Mouse (Mus musculus) cerebellum, postnatal 4 days (tissue): ENCODE measurements around the gene Chrnb2.

ENCODE experiments used
- DNase-seq, 2 experiments: peaks; one replicate each; pipeline ENCODE4 v3.0.0; 2022; ENCODE audit warnings: low spot score in 2 of 2, mixed read lengths in 1 of 2

Chrnb2 gene

DNA sequence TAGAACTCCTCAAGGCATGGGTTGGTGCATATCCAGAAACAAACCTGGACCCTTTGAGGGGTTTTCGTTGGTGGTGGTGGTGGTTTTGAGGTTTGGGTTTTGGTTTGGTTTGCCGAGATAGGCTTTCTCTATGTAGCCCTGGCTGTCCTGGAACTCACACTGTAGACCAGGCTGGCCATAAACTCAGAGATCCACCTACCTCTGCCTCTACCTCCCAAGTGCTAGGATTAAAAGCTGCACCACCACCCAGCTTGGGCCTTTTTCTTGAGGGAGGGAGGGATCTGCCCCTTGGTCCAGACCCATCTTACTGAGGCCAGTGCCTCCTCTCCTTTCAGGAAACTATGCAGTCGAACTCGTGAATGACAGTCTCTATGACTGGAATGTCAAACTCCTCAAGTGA, 15.7 kb upstream of the Chrnb2 start:
- no peak for DNase-seq

DNA sequence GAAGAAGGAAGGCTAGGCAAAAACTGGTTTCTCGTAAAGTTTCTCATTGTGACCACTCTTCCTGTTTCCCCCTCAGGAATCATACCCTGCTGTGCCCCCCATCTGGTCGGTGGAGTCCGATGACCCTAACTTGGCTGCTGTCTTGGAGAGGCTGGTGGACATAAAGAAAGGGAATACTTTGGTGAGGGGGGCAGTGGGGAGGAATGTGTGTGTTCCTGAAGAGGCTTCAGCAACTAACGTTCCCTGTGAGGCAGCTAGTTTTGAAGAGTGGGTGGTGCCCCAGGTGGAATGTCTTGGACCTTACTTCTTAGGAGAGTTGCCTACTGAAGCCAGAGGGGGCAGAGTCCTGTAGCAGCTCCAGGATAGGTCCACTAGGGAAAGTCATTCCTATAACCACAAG, 11.6 kb upstream of the Chrnb2 start:
- DNase-seq: no peak

DNA sequence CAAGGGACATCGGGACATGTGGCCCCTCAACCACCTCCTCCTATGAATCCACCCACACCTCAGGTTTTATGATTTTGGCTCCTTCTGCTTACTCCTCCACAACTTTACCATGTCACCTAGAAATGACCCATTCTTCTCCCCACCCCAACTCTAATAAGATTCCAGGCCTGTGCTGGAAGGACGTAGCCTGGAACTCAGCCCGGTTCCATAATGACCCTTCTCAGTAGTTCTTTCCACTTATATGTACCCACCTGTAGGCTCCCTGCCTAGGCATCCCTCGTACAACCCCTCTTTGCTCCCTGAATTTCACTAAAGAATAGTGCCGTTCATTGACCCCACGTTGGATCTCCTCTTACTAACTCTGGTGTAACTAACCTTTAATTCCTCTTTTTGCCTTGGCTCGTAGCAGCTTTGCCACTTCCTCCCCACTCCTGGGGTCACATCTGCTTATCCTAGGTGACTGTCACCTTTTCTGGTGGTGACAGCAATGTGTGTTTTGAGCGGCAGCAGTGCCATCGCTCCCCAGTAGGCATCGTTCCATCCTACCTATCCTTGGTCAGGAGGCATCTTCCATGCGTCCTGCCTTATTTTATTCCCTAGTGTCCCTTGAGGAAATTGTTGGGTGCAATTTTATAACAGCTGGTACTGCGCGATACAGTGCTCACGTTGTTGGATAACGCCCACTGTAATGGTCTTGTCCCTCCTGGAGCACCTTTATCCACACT, 10.0 kb upstream of the Chrnb2 start:
- DNase-seq: no peak

DNA sequence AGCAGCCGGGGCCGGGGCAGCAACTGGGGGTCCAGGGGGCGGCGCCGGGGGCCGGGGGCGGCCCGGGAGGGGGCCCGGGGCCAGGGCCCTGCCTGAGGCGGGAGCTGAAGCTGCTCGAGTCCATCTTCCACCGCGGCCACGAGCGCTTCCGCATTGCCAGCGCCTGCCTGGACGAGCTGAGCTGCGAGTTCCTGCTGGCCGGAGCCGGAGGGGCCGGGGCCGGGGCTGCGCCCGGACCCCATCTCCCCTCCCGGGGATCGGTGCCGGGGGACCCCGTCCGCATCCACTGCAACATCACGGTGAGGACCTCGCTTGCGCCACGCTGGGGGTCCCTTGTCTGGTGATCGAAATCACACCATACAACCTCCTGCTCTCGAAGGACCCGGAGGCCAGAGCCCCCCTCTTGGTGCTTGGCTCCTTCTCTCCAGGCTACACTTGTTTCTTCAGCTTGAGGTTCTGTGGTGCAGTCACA, 9.3 kb upstream of the Chrnb2 start:
- DNase-seq: no peak

DNA sequence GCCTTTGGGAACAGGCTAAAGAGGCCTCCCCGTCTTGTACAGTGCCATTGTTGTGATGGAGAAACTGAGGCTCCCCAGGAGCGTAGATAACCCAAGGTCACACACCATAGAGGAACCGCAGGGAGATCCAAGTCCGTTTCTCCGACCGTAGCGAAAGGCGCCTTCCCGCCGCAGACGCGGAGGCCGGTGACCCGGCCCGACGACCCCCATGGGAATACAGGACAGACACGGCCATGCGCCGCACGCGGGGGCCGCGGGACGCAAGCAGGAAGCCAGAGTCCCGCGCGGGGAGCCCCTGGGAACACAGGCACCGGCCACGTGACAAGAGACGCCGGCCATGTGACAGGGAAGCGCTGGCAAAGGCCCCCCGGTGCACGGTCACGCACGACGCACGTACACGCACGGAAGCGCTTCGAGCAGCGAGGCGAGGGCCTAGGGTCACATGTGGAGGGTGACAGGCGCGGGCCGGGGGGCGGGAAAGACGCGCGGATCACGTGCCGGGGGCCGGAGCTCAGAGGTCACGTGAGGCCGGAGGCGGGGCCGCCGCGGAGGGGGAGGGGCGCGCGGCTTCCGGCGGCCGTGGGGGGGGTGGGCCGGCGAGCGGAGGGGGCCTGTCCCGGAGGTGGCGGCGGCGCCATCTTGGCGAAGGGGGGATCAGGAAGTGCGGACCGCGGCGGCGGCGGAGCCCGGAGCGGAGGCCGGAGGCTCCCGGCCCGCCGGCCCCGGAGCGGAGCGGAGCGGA, 8.7 kb upstream of the Chrnb2 start, which contains the start of gene Ube2q1:
Gene Ube2q1, plus strand, starts transcription at position 649 of the 742 bp plus-strand sequence.
- peak; percentile 97 for DNase-seq

DNA sequence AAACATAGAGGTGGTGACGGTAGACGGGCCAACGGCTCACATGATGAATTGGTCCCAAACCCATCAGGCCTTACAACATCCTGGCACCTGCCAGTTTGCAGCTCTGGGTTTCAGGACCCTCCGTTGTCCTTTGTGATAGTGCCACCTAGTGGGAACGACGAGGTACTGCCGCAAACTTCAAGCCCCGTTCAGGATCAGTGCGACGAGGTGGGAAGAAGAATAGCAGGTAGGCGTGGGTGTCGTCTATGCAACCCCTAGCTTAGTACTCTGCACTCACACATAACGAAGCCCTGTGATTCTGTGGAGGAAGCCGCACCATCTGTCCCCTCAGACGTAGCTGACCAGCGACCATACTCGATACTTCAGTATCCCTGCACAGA, 8.1 kb upstream of the Chrnb2 start:
- peak; percentile 72 to 90 for DNase-seq

DNA sequence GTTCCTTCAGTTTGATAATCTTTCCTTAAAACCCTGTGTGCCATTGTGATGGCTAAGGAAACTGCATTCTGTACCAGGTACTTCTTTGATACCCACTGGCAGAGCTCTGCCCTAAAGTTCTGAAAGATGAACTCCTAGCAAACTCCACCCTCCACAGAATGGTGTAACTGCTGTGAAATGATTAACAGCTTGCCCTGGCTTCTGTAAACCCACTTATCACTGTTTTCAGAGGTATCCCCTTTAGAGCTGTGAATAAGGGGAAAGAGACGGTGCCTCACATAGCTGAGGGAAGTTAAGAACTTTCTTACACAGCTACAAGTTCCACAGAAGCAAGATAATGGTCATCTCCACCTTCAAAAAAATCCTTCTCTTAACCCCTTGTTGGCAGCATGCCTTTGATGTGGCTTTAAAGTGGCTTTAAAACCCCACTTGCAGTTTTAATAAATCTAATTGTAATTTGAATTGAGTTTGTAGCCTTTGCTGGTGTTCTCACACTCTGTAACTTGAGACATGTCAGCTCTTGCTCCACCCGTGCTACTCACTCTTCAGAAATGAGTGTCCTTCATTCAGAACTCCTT, 6.1 kb upstream of the Chrnb2 start:
- DNase-seq: no peak

DNA sequence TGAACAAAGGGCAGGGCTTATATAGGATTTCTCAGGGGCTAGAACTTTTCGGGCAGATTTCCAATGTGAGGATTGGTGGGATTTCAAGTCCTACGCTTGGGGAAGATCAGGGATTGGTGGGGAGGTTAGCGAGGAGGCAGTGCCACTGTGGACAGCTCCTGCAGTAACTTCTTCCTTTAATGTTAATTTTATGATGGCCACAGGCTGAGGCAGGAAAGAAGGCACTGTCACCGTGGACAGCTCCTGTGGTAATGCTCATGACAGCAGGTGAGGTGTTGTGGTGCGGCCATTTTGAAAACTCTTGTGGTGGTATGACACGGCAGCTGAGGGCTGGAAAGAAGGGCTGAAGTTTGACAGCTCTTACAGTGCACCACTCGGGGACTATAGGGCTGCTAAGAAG, 5.2 kb upstream of the Chrnb2 start:
- no peak for DNase-seq

DNA sequence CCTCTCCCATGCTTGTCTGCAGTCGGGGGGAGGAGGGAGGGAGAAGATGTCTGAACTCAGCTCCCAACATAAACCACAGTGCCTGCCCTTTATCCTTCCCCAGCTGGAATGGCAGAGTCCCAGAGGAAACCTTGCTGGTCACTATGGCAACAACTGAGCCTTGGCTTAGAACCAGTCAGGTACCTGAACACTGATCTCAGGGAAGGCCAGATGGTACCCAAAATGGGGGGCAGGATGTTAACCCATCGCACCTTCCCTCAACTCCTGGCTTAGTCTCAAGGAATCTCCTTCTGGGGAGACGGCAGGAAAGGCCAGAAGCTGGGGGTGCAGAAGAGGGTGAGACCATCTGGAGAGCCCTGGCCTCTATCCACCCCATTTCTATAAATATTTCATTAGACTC, 4.6 kb downstream of the Chrnb2 start:
- DNase-seq: no peak

DNA sequence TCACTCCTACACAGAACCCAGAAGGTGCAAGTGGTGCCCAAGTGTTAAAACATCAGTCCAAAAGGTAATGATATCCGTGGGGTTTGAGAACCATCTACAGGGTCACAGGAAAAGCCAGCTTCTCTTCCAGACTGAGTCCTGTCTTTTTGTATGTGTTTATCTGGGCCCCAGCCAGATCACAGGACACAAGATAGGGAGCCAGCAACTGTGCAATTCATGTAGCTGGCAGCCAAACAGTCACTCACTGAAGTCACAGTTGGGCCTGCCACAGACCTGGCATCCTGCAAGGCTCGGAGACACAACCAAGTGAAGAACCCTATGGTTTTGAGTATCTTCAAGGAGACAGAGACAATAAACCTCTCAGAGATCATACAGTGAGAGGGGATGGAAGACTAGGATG, 6.6 kb downstream of the Chrnb2 start:
- DNase-seq: no peak

DNA sequence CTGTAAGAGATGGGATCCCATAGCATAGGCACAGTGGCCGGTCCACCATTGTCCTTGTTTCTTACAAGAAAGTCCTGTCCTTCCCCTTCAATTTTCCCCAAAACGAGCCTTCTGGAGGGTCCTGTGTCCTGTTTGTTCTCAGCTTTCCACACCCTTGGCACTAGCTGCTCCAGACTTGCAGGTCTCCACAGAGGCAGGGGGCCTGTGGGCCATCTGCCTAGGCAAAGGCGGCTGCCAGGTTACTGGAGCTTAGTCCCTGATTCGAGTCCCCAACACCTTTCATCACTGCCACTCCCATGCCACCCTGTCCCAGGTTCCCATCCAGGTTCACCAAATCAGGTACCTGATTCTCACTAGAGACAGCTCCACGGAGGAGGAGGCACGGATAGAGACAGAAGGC, 9.1 kb downstream of the Chrnb2 start:
- DNase-seq: no peak

DNA sequence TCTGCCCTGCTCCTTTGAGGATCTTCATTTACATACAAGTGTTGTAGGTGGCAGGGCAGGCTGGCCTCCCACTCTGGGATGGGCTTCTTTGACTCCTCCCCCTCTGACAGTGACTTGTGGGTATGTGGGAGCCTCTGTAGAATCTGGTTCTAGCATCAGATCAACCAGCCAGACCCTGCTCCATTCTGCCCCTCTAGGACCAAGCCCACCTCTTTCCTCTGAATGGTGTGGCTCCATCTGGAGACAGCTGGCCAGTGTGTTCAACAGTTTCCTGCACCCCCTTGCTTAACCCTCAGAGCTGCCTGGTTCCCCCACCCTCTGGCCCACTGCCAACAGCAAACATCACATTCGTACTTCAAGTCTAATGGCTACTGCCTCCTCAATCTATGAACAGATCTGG, 12.1 kb downstream of the Chrnb2 start:
- no peak for DNase-seq

DNA sequence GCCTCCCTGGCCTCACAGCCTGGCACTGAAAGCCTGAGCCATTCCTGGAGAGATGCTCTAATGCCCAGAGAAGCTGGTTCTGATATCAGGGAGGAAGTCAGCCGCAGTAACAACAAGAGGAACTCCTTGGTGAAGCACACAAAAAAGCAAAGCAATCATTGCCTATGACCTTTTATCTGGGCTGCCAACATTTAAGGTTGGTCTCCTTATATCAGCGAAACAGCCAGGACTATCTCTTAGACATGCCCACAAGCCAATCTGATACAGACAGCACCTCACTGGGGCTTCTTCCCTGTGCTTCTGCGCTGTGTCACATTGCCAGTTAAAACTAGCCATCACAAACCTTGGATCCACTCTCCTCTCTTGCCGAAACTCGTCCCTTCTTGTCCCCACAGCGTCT, 25.9 kb downstream of the Chrnb2 start:
- DNase-seq: no peak

DNA sequence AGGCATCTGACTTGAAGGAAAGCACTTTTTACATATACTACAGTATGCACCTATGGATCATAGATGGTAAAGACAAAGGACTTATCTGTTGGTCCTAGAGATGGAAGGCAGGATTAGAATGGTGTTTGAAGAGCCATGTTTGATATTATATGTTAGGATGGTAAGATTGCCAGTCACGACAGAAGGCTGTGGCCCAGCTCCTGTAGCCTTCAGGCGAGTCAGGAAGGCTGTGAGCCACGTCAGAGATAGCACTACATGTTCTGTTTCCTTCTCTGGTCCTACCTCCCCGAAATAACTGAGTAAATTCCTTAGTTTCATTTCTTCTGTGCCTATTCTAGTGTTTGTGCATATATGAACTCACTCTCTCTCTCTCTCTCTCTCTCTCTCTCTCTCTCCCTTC, 32.3 kb downstream of the Chrnb2 start:
- no peak for DNase-seq

DNA sequence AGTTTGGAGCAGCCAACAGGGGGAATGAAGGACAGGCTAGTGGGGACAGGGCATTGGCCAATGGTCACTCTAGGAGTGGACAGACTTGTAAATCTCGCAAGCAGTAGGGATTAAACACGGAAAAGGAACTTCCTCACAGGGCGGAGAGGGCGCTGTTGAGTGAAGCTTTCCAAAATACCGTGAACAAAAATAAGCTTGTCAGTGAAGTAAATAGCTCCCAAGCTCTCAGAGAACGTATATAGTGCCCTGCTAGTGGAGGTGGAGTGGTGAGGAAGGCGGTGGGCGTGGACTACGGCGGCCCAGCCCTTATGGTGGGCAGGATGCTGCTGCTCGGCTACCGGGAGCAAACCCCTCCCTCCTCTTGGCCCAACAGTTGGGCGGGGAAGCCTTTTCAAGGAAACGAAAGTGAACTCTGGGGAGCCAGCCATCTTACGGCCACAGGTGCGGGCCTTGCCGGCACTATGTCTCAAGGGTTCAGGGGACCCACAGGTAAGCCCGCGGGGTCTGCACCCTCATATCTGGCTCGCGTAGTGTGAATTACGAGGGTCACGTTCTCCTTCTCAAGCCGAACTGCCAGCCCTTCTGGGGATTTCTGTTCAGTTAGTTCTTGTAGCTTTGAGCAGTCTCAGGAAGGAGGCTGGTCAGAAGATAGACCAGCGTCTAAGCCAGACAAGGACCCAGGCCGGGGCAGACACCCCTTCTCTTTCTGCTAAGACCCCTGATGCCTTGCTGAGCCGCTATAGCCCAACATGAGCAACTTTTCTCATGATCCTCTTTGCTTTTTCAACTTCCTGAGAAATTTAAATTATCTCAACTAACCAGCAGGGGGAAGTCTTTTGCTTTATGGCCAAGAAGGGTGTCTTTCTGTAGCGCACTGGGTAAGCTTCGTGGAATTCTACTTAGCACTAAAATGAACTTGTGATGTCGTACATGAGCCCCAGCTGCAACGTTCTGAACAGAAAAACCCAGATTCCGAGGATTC, 33.8 kb downstream of the Chrnb2 start:
- DNase-seq: peak in 1 of 2 experiments; percentile 31

DNA sequence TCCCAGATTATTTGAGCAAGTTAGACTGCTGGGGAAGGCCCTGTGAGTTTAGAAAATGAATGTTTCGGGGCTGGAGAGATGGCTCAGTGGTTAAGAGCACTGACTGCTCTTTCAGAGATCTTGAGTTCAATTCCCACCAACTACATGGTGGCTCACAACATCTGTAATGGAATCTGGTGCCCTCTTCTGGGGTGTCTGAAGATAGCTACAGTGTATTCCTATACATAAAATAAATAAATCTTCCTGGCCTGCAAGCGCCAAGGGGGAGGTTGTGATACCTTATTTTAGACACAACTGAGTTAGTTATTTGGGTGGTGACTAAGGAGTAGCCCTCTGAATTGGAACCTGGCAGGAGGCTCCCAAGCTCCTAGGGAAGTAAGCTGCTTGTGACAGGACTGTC, 35.6 kb downstream of the Chrnb2 start:
- DNase-seq: no peak

DNA sequence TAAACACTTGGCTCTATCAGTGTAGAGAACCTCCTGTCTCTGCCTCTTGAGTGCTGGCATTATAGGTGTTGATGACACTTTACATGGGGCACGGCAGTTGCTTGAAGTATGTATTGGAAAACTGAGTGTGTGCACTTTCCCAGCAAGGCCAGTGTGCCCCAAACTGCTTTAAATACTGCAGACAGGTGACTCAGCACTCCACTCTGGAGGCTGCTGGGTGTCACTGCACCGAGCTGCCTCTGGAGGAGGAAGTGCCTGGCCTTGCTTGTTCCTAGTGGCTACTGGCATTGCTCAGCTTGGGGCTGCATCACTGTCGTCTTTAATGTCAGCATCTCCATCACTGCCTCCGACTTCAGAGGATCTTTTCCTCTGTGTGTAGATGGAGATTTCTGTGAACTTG, 37.4 kb downstream of the Chrnb2 start:
- DNase-seq: peak in 1 of 2 experiments; percentile 32

DNA sequence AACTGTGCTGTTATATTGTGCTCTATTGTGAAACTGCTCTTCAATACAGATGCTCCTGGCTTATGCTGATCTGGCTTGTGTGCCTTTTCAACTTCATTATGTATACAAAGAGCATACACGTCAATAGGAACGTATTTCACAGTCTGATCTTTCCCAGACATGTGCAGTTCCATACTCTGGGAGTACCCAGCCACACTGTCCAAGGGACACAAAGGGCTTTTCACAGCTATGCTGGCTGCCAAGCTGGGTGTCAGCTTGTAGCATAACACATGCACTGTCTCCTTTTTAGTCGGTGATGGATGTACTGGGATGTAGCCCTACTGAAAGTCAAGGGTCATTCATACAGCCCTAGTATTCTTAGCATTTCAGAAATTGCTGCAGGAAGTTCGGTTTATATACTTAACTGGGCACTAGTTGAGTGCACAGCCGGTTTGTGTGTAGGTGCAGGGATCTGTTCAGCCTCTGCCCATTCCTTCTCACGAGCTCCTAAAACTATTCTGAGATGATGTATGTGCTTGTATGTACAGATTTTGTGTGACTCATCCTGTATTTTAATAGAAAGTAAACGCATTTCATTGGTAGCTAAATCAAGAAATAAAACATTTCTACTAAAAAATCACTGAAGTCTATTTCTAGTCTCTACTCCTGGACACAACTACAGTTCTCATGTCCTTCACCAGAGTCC, 40.9 kb downstream of the Chrnb2 start:
- DNase-seq: no peak

DNA sequence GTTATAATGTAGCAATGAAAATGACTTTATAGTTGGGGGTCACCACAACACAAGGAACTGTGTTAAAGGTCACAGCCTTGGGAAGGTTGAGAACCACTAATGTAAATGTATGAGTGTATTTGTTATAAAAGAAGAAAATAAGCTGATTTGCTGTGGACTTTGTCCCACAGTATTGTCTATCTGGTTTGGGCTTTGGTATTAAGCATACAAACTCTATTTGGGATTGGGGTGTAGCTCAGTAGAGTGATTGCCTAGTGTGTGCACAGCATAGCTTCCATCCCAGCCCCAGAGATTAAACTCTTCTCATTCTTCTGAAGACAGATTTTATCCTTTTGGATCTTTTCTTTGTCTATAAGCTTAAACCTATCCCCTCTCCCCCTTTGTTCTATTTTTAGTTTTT, 42.4 kb downstream of the Chrnb2 start:
- DNase-seq: no peak

DNA sequence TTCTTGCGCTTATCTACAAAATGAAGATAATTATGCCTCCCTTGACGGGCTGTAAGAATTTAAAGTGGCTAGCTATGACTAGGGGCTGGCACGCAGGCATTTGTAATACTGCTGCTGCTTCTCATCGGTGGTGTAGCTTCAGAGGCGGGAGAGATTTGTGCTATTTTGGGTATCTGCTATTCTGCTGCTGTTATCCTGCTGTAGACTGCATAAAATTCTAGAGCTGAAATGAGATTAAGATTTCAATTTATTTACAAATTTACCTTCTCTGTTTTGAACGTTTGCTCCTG, 48.5 kb downstream of the Chrnb2 start:
- no peak for DNase-seq

DNA sequence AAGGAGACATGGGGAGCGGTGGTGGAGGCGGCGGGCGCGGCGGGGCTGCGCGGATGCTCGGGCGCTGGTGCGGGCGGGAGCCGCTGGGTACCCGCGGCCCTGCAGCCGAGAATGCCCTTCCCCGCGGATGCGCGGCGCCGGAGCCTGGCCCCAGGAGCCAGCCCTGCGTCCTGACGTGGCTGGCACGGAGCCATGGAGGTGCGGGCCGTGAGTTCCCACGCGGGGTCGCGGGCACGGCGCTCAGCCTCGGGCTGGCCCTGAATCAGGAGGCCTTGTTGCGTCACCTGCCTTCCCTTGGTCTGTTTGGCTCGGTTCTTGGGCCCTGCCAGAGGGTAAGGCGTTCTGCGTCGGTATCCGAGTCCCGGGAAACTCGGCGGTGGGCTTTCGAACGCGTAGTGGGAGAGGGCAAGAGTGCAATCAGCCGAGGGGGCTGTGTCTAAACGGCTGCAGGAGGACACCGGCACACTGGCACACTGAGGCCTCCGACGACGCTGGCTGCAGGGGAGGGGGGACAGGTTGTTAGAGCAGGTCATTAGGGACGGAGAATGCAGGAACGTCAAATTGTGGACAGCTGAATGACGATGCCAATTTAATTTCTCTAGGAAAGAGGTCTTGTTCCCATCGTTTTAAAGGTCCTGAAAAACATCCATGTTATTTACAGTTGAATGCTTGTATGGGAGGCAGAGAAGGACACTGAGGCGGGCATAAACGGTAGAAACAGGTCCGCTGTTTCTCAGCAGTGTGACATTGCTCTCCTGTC, 49.0 kb downstream of the Chrnb2 start:
- peak; percentile 26 to 63 for DNase-seq
